Mouse (Mus musculus) layer of hippocampus, adult 2 months (tissue): ENCODE results near the gene Vps37c. TPM values are rescaled to one million over a fixed set of nuclear protein-coding genes. Genes with fewer than 3 reads are reported as not detected.
A peak's percentile ranks its signal among the peaks of the same experiment; 100 is the strongest.

Experiments used
- DNase-seq, 2 experiments: peaks; one replicate each; pipeline ENCODE4 v3.0.0; 2022; ENCODE audit warnings: low spot score in 2 of 2
- H3K27ac ChIP-seq: fragments of 200-600 bp; 2 replicates; pipeline ENCODE4 v1.8.1; 2022
- H3K4me3 ChIP-seq: fragments of 200-600 bp; 2 replicates; pipeline ENCODE4 v1.8.1; 2022; ENCODE audit warnings: mild to moderate bottlenecking
- CTCF ChIP-seq: fragments of 200-600 bp; conservative IDR thresholded peaks from 2 replicates; pipeline ENCODE4 v1.8.1; 2022; ENCODE audit warnings: antibody characterized with exemption, mild to moderate bottlenecking, moderate library complexity
- total RNA-seq, 2 experiments: library from RNA; stranded (reverse); gene quantifications; 2 replicates each; pipeline ENCODE4 v1.2.3; 2021

Gene Vps37c
- total RNA-seq, 2 experiments from 2014 or later: 21.7 to 22.4 TPM

DNA sequence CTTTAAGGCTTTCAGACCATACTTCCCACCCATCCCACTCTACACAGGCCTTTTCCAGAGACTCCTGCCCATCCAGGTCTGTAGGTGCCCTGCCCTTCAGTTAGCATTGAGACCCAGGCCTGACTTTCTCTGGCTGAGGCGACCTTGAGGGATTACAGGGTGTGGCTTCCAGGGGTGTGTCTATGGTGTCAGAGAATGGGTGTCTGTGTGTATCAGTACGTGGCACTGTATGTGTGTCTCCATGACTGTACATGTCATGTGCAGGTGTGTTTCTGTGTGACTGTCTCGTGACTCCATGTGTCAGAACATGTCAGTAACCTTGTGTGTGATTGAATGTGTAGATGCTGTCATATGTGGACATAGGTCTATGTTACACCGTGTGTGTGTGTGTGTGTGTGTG lies 17.2 kb upstream of the Vps37c start:
- DNase-seq: no peak
- TF ChIP-seq CTCF: no peak
- H3K4me3 ChIP-seq: no peak overlapping the region

GRCm38 (mm10) chr19:10671854-10672417 lies 16.6 kb upstream of the Vps37c start:
- no peak overlapping the region for H3K4me3 ChIP-seq
- no peak for TF ChIP-seq CTCF
- H3K27ac ChIP-seq: no peak overlapping the region
- DNase-seq: no peak

More for the DNA sequence above, 17.2 kb upstream of the Vps37c start:
- no peak overlapping the region for H3K27ac ChIP-seq

DNA sequence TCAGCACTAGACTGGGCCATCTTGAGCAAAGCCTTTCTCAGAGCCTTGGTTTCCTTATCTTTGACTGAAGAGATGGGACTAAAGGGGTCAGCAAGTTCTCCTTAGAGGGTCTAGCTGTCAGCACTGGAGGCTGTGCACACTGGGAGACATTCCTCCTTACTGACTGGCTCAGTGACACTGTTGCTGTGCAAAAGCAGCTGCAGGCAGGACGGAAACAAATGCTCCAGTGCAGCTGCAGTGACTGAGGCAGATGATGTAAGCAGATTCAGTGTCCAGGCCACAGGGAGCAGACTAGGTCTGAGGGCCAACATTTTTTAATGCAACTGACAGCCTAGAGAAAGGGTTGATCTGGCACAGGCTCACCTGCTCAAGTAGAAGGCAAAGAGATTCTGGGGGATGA lies 15.3 kb upstream of the Vps37c start:
- no peak overlapping the region for H3K27ac ChIP-seq
- no peak overlapping the region for H3K4me3 ChIP-seq
- no peak for TF ChIP-seq CTCF
- DNase-seq: no peak

DNA sequence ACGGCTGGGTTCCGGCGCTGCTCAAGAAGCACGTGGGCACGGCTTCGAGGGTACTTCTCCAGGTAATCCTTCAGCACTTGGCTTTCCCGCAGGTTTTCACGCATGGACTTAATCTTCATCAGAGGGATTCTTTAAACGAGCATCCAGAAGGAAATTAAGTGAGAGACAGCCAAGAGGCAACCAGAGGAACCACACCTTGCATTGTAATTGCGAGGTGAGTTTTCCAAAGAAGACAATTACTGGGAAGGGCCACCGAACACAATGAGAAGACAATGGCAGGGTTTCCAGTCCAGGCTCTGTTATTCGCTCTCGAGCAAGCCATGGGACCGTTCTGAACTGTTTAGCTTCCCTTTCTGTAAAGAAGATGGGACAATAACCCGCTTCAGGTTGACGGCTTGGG lies 11.9 kb upstream of the Vps37c start:
- no peak; the same call in 1 of the 2 replicates for TF ChIP-seq CTCF
- DNase-seq: no peak
- H3K27ac ChIP-seq: no peak overlapping the region
- H3K4me3 ChIP-seq: no peak overlapping the region

- DNase-seq: peak; percentile 79 to 89
- TF ChIP-seq CTCF: peak; percentile 95
- Histone ChIP-seq H3K4me3 (no peak within 1 kb of the TSS), H3K27ac (peak within 1 kb of the TSS; percentile 65)
Observed at GRCm38 (mm10) chr19:10677915-10678771, 10.4 kb upstream of the Vps37c start, which contains the start of gene Pga5. Pga5 (minus strand) TSS chr19:10678071.

DNA sequence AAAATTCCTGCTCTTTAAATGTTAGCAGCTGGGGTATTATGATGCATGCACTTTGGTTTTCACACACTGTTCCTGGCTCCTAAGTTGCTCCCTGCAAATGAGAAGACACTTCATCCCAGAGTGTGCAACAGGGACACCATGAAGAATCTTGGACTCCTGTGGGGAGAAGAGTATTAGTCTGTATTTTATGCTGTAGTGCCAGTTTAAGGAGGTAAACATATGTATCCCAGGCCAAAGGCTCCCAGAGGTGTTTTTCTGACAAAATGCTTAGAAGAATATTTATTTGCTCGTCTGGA lies 9.8 kb upstream of the Vps37c start:
- Histone ChIP-seq H3K4me3 (no peak overlapping the region), H3K27ac (peak overlapping the region; percentile 65)
- DNase-seq: no peak
- no peak for TF ChIP-seq CTCF

- no peak overlapping the region for H3K4me3 ChIP-seq
- no peak overlapping the region for H3K27ac ChIP-seq
- no peak for TF ChIP-seq CTCF
- DNase-seq: no peak
Observed at GRCm38 (mm10) chr19:10681571-10681970, 7.0 kb upstream of the Vps37c start.

GRCm38 (mm10) chr19:10685081-10685480 lies 3.5 kb upstream of the Vps37c start:
- no peak overlapping the region for H3K4me3 ChIP-seq
- no peak overlapping the region for H3K27ac ChIP-seq
- no peak for DNase-seq
- no peak for TF ChIP-seq CTCF

- TF ChIP-seq CTCF: no peak
- no peak for DNase-seq
- Histone ChIP-seq H3K27ac (no peak overlapping the region), H3K4me3 (no peak overlapping the region)
Observed at GRCm38 (mm10) chr19:10685727-10686126, 2.8 kb upstream of the Vps37c start.

GRCm38 (mm10) chr19:10689470-10690166 lies 1.1 kb downstream of the Vps37c start:
- DNase-seq: peak in 1 of 2 experiments; percentile 28
- no peak for TF ChIP-seq CTCF

GRCm38 (mm10) chr19:10690336-10690735 lies 1.8 kb downstream of the Vps37c start:
- peak overlapping the region; percentile 95 for H3K27ac ChIP-seq
- no peak for TF ChIP-seq CTCF
- peak overlapping the region; percentile 95; the same call in 1 of the 2 replicates for H3K4me3 ChIP-seq
- DNase-seq: no peak

More at GRCm38 (mm10) chr19:10689470-10690166, 1.1 kb downstream of the Vps37c start:
- Histone ChIP-seq H3K4me3 (peak overlapping the region; percentile 95), H3K27ac (peak overlapping the region; percentile 95)

GRCm38 (mm10) chr19:10691121-10691520 lies 2.6 kb downstream of the Vps37c start:
- Histone ChIP-seq H3K27ac (peak overlapping the region; percentile 11; the same call in 1 of the 2 replicates), H3K4me3 (no peak overlapping the region)
- no peak for DNase-seq
- TF ChIP-seq CTCF: no peak

DNA sequence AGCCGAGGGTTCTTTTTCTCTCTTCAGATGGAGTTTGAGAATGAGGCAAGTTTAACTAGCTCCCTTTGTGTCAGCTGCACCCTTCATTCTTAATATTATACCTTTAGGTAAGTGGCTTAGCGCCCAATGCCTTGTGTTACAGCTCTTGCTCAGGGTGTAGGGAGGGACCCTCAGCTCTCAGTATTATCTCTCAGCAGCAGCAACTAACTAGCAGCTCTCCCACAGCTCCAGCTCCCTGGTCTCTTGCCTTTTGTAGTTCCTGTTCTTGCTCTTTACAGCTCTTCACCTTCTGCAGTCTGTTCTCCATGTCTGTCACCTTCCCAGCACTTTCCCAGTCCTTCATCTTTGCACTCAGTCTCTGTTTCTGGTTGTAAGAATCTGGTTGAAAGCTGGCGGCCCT lies 3.1 kb downstream of the Vps37c start:
- DNase-seq: no peak
- H3K27ac ChIP-seq: peak overlapping the region; percentile 3; the same call in 1 of the 2 replicates

GRCm38 (mm10) chr19:10692361-10692760 lies 3.8 kb downstream of the Vps37c start:
- TF ChIP-seq CTCF: no peak
- no peak for DNase-seq
- H3K27ac ChIP-seq: no peak overlapping the region
- no peak overlapping the region for H3K4me3 ChIP-seq

More for the DNA sequence above, 3.1 kb downstream of the Vps37c start:
- no peak for TF ChIP-seq CTCF
- no peak overlapping the region for H3K4me3 ChIP-seq
